Mouse (Mus musculus): Measurements from ENCODE around the gene Med16.

DNA sequence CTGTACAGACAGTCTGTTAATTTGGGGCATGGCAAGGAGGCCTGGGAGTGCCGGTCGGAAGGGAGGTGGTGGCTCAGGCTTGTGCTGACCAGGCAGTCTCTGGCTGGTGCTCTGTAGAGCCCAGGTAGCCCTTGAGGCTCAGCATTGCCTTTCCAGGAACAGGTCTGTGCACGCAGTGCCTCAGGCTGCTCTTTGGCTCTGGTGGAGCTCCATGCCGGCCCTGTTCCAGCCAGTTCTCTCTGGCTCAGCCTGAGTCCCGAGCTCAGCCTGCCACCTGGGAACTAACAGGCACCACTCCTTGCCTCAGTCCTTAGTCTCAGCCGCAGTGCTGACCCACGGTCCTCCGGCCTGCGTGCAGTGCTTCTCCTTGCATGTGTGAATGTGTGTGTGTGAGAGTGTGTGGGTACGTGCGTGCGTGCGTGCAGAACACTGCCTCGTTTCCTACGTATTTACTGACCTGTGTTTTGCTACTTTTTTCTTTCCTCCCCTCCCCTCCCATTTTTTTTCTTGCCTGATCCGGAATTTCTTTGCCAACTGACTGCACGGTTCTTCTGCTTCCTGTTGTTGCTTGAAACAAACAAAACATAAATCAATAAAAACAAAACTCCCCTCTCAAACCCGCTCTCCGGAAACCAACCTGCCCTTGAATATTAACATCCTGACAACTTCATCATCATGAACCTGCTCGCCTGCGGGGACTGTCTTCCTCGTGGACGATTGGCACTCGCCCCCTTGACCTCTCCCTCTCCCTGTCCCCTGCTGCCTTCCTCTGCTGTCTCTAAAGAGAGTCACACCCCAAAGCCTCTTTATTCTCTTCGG, 47.3 kb downstream of the Med16 start:
- TF ChIP-seq CTCF (conservative IDR thresholded peaks at IDR 0.05; ENCODE audit: insufficient read depth, insufficient read length, low read depth, low read length) = no peak
- no peak for TF ChIP-seq POLR2A (IDR thresholded peaks at IDR 0.05; ENCODE audit: low read depth, low read length)

Measured in kidney, adult 2 months (tissue).